Mouse (Mus musculus): ENCODE results near the gene Cbr4. TPM values are rescaled to one million over a fixed set of nuclear protein-coding genes. Genes with fewer than 3 reads are reported as not detected.
A peak's percentile ranks its signal among the peaks of the same experiment; 100 is the strongest.

Gene Cbr4
- polyA plus RNA-seq, 1 experiment from 2014 or later = 27.8 TPM

DNA sequence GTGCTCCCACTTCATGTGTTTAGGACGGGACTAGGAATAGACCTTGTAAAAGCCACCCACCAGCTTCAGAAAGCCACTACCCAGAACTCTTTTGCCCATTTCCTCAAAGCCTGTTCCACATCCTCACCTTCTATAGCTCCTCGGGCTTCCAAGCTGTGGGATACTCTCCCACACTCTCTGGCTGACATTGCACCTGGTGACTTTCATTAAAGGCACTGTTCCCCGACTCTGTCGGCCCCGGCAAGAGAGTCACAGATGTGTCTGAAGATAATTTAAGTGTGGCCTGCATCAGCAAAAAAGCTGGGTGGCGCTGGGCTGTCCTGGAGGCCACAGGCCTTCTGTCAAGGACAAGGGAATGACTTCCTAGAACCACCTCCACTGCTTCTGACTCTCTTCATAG, 64.7 kb downstream of the Cbr4 start:
- 27% methylated on average over 6 of the region's 6 CpGs for WGBS
- no peaks in the 10 kb centered on the region for H3K27me3 ChIP-seq
- H3K9me3 ChIP-seq (replicated peaks) = 0 out of 2 replicates have a peak, but pooled peaks cover 8% of the 10 kb centered on the region
- H3K27ac ChIP-seq (replicated peaks) = peak overlapping the region; percentile 75
- H3K4me3 ChIP-seq (replicated peaks) = no peak overlapping the region
- H3K36me3 ChIP-seq = peaks cover 26% of the 10 kb centered on the region
- H3K4me1 ChIP-seq = peaks cover 41% of the 10 kb centered on the region
- H3K4me2 ChIP-seq (replicated peaks) = no peak overlapping the region
- no peak overlapping the region for H3K9ac ChIP-seq
- ATAC-seq (ENCODE audit: insufficient number of reproducible peaks, low FRiP score, low TSS enrichment, low read depth) = 0 out of 2 replicates have a peak, but pooled peaks have one; percentile 45

DNA sequence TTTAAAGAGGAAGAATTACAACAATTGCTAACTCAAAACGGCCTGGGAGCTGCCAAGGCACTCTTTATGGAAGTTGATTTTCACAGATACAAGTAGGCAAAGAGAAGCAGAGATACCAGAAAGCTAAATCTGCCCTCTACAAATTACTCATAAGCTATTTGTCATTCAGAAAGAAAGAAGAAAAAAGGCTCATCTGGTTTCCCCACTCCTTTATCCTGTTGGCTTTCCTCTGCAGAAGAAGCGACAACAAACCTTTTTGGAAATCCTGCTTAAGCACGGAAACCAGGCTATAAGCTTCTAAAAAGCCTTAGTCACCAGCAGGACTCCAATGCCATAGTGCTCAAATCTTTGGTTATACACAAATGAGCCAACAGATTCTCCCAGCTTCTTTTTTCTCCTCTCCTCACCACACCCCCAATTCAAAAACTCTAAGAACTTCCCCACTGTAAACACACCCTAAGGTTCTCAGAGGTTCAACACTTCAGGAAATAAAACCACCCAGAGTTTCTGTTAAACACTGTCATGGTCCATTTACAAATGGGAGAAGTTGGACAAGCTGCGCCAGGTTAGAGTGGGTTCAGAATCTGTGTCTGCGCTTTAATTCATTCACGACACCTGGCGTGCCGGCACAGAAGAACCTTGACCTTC, 65.3 kb downstream of the Cbr4 start:
- no peak overlapping the region for H3K9ac ChIP-seq
- H3K36me3 ChIP-seq = peaks cover 24% of the 10 kb centered on the region
- H3K4me1 ChIP-seq = peaks cover 43% of the 10 kb centered on the region
- H3K4me2 ChIP-seq (replicated peaks) = no peak overlapping the region
- no peak overlapping the region for H3K4me3 ChIP-seq (replicated peaks)
- H3K9me3 ChIP-seq (replicated peaks) = 0 out of 2 replicates have a peak, but pooled peaks cover 8% of the 10 kb centered on the region
- WGBS = 76% methylated on average over 8 of the region's 8 CpGs
- no peak for ATAC-seq (ENCODE audit: insufficient number of reproducible peaks, low FRiP score, low TSS enrichment, low read depth)
- H3K27me3 ChIP-seq = no peaks in the 10 kb centered on the region
- peak overlapping the region; percentile 75 for H3K27ac ChIP-seq (replicated peaks)

DNA sequence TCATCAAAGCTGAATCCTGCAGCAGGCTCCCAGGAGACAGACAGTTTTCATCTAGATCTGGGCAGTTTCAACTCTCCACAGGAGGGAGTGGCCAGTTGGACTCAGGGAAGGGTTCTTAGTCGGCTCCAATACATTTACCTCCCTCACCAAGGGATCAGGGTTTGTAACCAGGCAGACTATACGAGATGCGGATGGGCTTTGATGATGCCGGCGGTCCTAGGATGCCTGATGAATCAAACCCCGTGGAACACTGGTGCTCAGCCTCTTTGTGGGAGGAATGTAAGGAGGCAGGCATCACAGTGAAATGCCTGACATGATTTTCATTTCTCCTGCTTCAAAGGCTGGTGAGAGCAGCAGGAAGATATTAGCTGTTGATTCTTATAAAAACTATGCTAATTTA, 67.8 kb downstream of the Cbr4 start:
- Histone ChIP-seq H3K4me3 (replicated peaks) (no peak overlapping the region), H3K4me2 (replicated peaks) (no peak overlapping the region), H3K9ac (no peak overlapping the region), H3K4me1 (peaks cover 53% of the 10 kb centered on the region), H3K27ac (replicated peaks) (peak overlapping the region; percentile 22; the same call in 1 of the 2 replicates), H3K9me3 (replicated peaks) (no peaks in the 10 kb centered on the region), H3K27me3 (no peaks in the 10 kb centered on the region), H3K36me3 (no peaks in the 10 kb centered on the region; the same call in 1 of the 2 replicates)
- 42% methylated on average over 6 of the region's 6 CpGs for WGBS
- ATAC-seq (ENCODE audit: insufficient number of reproducible peaks, low FRiP score, low TSS enrichment, low read depth) = no peak

DNA sequence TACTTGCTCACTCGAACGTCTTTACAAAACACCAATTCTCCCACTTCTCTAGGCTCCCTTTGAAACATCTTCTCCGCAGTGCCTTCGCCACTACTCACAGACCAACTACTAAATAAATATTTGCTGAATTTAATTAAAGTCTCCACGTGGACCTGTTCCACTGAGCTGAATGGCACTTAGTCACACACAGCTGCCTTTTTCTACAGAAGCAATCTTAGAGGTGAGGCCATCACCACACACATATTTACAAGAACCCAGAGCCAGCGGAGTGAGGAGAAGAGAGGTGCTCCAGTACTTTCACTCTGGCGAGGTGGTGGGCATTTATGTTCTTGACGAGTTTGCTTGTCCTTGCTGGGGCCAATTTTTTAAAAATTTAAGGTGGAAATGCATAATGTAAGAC, 68.7 kb downstream of the Cbr4 start:
- Histone ChIP-seq H3K9me3 (replicated peaks) (no peaks in the 10 kb centered on the region), H3K4me2 (replicated peaks) (no peak overlapping the region), H3K4me3 (replicated peaks) (no peak overlapping the region), H3K27ac (replicated peaks) (0 out of 2 replicates have a peak overlapping the region, but pooled peaks have one; percentile 22), H3K9ac (no peak overlapping the region), H3K36me3 (no peaks in the 10 kb centered on the region), H3K4me1 (peaks cover 59% of the 10 kb centered on the region), H3K27me3 (no peaks in the 10 kb centered on the region)
- ATAC-seq (ENCODE audit: insufficient number of reproducible peaks, low FRiP score, low TSS enrichment, low read depth) = no peak
- WGBS = 60% methylated on average over 8 of the region's 8 CpGs
